Mouse (Mus musculus) midbrain, embryonic 10.5 days (tissue): ENCODE data around the gene Gm10277. TPM values are rescaled to one million over a fixed set of nuclear protein-coding genes. Genes with fewer than 3 reads are reported as not detected.

ENCODE experiments used
- polyA plus RNA-seq: library from polyadenylated mRNA; unstranded; fragments of >200 nt; fragmentation: Nextera tagmentation; extraction: Ambion mirVana; gene quantifications from 2 replicates; pipeline ENCODE4 v1.2.1, GENCODE M21; 2016

Gm10277 gene
- polyA plus RNA-seq, 1 experiment from 2014 or later: 1.5 TPM

Other genes with a start within 250 kb of the Gm10277 start
- gene Taok1, start 179.9 kb downstream of the Gm10277 start, polyA plus RNA-seq: 13.9 and 16.6 TPM in 2 replicates
- gene Nufip2, start 101.6 kb downstream of the Gm10277 start, polyA plus RNA-seq: 3.2 and 3.3 TPM in 2 replicates
- gene Cryba1, start 62.5 kb downstream of the Gm10277 start, polyA plus RNA-seq: 1.9 and 2.0 TPM in 2 replicates
- 24.6 and 38.7 TPM in 2 replicates for gene Myo18a, start 24.5 kb downstream of the Gm10277 start, polyA plus RNA-seq
- gene Pipox, start 106.3 kb upstream of the Gm10277 start, polyA plus RNA-seq: 9.0 and 16.5 TPM in 2 replicates
- gene Sez6, start 143.1 kb upstream of the Gm10277 start, polyA plus RNA-seq: 3.5 and 7.1 TPM in 2 replicates
- 15.8 and 19.0 TPM in 2 replicates for gene Phf12, start 195.0 kb upstream of the Gm10277 start, polyA plus RNA-seq
- gene Dhrs13, start 244.5 kb upstream of the Gm10277 start, polyA plus RNA-seq: 16.7 and 17.7 TPM in 2 replicates